Mouse (Mus musculus) C2C12 (cell line): ENCODE data around the gene Kcne4.

Experiments used
- CEBPB ChIP-seq: IDR thresholded peaks from one replicate; pipeline ENCODE4 v1.6.1; 2011; ENCODE audit warnings: low read depth, mild to moderate bottlenecking, control low read depth, moderate library complexity
- CTCF ChIP-seq: IDR thresholded peaks from one replicate; pipeline ENCODE4 v1.5.1; 2011; ENCODE audit not compliant: control insufficient read depth, insufficient read depth, insufficient read length
- MAX ChIP-seq: IDR thresholded peaks from one replicate; pipeline ENCODE4 v1.6.1; 2011; ENCODE audit warnings: mild to moderate bottlenecking, control low read depth
- MYOD1 ChIP-seq: IDR thresholded peaks from one replicate; pipeline ENCODE4 v1.6.1; 2011; ENCODE audit warnings: low read depth; ENCODE audit not compliant: control insufficient read depth, insufficient read length

DNA sequence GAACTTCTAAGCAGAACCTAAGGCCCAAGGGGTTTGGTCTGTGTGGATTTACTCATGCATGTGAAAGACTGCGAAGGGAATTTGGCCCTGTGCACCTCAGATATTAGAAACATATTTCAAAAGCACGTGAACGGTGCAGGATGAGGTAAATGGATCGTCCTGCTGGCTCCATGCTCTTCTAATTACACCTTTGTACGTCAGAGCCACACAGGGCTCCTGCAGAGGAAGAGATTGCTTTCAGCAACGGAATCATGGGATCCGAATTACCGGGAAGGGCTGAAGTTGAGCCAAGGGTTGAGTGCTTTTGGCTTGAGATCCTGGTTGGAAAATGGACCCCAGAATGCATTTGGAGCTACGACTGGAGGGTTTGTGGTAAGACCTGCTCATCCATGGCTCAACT lies 4.6 kb downstream of the Kcne4 start:
- TF ChIP-seq CEBPB (no peak), CTCF (no peak), MAX (no peak), MYOD1 (no peak)
